Mouse (Mus musculus): ENCODE data around the gene Tgfbr1. TPM values are rescaled to one million over a fixed set of nuclear protein-coding genes. Genes with fewer than 3 reads are reported as not detected.

The Tgfbr1 gene
- polyA plus RNA-seq, 1 experiment: 20.7 TPM

DNA sequence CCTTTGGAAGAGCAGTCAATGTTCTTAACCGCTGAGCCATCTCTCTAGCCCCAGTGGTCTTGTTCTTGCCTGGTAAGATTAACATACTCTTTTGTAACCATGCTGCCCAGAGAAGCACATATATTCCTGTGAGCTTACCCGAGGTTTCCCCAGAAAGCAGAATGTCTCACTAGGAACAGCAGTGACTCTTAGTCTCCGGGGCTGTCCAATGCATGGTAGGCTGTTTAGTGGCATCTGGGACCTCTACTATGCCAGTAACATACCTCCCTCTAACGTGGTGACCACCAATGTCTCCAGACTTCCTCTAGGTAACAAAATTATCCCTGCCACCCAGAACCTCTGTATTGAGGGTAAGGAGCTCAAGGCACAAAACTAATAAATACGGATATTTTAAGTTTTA is 78.1 kb downstream of the Tgfbr1 start:
- H3K27me3 ChIP-seq (ENCODE audit: control insufficient read depth, insufficient read depth, low read length, poor library complexity, severe bottlenecking): no peaks in the 10 kb centered on the region
- no peak overlapping the region for H3K4me3 ChIP-seq (ENCODE audit: low read depth, low read length)
- TF ChIP-seq EP300 (IDR thresholded peaks at IDR 0.05; ENCODE audit: insufficient read depth, low read depth, low read length) (no peak), CTCF (IDR thresholded peaks at IDR 0.05; ENCODE audit: low read depth, low read length) (no peak), POLR2A (IDR thresholded peaks at IDR 0.05; ENCODE audit: insufficient read depth, low read length) (no peak)

DNA sequence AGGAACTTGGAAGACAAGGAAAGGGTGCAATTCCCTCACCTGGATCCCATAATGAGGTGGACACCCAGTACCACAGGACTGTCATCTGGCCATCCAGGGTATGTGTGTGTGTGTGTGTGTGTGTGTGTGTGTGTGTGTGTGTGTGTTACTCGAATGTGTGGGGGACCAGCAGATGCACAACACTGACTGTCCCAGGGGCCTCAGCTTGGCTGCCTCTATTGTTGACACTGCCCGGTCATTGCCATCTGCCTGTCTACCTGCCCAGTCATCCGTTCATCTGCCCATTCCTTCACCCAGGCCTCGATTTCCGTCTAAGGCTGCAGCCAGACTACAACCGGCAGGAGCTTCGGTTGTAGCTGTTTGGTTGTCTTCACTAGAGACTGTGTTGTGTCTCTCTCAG is 79.7 kb downstream of the Tgfbr1 start:
- no peak for TF ChIP-seq CTCF (IDR thresholded peaks at IDR 0.05; ENCODE audit: low read depth, low read length)
- no peak for TF ChIP-seq POLR2A (IDR thresholded peaks at IDR 0.05; ENCODE audit: insufficient read depth, low read length)
- no peak for TF ChIP-seq EP300 (IDR thresholded peaks at IDR 0.05; ENCODE audit: insufficient read depth, low read depth, low read length)
- H3K27ac ChIP-seq (ENCODE audit: insufficient read depth, low read length): no peak overlapping the region
- no peaks in the 10 kb centered on the region for H3K36me3 ChIP-seq (ENCODE audit: control insufficient read depth, insufficient read depth, low read length, poor library complexity, severe bottlenecking)
- H3K4me1 ChIP-seq (ENCODE audit: control insufficient read depth, insufficient read depth, low read length): no peaks in the 10 kb centered on the region
- no peak overlapping the region for H3K4me3 ChIP-seq (ENCODE audit: low read depth, low read length)
- H3K9ac ChIP-seq (ENCODE audit: low read depth, poor library complexity, severe bottlenecking): no peak overlapping the region
- no peaks in the 10 kb centered on the region for H3K27me3 ChIP-seq (ENCODE audit: control insufficient read depth, insufficient read depth, low read length, poor library complexity, severe bottlenecking)
- no peaks in the 10 kb centered on the region for H3K9me3 ChIP-seq (replicated peaks; ENCODE audit: control insufficient read depth, insufficient read depth, low read length, poor library complexity, severe bottlenecking)

More for the DNA sequence above, 78.1 kb downstream of the Tgfbr1 start:
- no peaks in the 10 kb centered on the region for H3K9me3 ChIP-seq (replicated peaks; ENCODE audit: control insufficient read depth, insufficient read depth, low read length, poor library complexity, severe bottlenecking)
- no peaks in the 10 kb centered on the region for H3K36me3 ChIP-seq (ENCODE audit: control insufficient read depth, insufficient read depth, low read length, poor library complexity, severe bottlenecking)
- H3K9ac ChIP-seq (ENCODE audit: low read depth, poor library complexity, severe bottlenecking): no peak overlapping the region
- no peaks in the 10 kb centered on the region for H3K4me1 ChIP-seq (ENCODE audit: control insufficient read depth, insufficient read depth, low read length)
- no peak overlapping the region for H3K27ac ChIP-seq (ENCODE audit: insufficient read depth, low read length)

GRCm38 (mm10) chr4:47435131-47435530 is 82.1 kb downstream of the Tgfbr1 start:
- Histone ChIP-seq H3K27me3 (ENCODE audit: control insufficient read depth, insufficient read depth, low read length, poor library complexity, severe bottlenecking) (no peaks in the 10 kb centered on the region), H3K27ac (ENCODE audit: insufficient read depth, low read length) (no peak overlapping the region), H3K4me1 (ENCODE audit: control insufficient read depth, insufficient read depth, low read length) (no peaks in the 10 kb centered on the region), H3K9ac (ENCODE audit: low read depth, poor library complexity, severe bottlenecking) (no peak overlapping the region), H3K36me3 (ENCODE audit: control insufficient read depth, insufficient read depth, low read length, poor library complexity, severe bottlenecking) (no peaks in the 10 kb centered on the region), H3K4me3 (ENCODE audit: low read depth, low read length) (no peak overlapping the region), H3K9me3 (replicated peaks; ENCODE audit: control insufficient read depth, insufficient read depth, low read length, poor library complexity, severe bottlenecking) (no peaks in the 10 kb centered on the region)
- TF ChIP-seq CTCF (IDR thresholded peaks at IDR 0.05; ENCODE audit: low read depth, low read length): no peak

DNA sequence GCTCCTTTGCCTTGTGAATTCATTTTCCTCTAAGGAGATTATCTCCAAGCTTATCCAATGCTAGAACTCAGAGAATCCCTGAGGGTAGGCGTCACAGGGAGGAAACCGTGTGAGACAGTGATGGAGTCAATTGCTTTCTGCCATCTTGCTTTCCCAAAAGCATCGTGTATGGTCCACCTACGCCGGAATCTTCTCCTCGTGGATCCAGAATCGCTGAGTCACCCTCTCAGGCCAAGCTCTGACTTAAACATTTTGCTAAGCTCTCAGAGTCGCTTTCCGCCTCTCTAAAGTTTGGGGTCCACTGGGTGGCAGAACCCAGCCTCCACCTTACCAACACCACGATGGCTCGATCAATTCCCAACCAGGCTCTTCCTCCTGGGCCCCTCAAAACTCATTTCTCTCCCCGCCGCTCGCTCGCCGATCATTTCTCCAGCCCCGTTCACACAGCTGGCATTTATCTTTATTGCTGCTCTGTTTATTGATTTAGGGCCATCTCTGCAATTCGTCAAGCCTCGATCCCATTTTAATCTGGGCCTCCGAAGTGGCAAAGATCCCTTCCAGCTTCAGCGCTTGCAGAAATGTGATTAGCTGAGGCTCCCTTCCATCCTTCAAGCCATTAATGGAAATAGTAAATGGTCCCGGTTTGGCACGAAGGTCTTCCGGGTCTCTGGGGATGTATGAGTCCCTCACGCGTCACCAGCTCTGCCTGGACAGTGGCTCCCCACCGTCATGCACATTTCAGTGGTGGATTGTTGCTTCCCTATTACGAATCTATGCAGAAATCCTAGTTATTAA is 82.7 kb downstream of the Tgfbr1 start:
- Histone ChIP-seq H3K27me3 (ENCODE audit: control insufficient read depth, insufficient read depth, low read length, poor library complexity, severe bottlenecking) (no peaks in the 10 kb centered on the region), H3K4me1 (ENCODE audit: control insufficient read depth, insufficient read depth, low read length) (no peaks in the 10 kb centered on the region), H3K9ac (ENCODE audit: low read depth, poor library complexity, severe bottlenecking) (no peak overlapping the region), H3K4me3 (ENCODE audit: low read depth, low read length) (no peak overlapping the region), H3K9me3 (replicated peaks; ENCODE audit: control insufficient read depth, insufficient read depth, low read length, poor library complexity, severe bottlenecking) (no peaks in the 10 kb centered on the region), H3K27ac (ENCODE audit: insufficient read depth, low read length) (no peak overlapping the region), H3K36me3 (ENCODE audit: control insufficient read depth, insufficient read depth, low read length, poor library complexity, severe bottlenecking) (no peaks in the 10 kb centered on the region)
- TF ChIP-seq POLR2A (IDR thresholded peaks at IDR 0.05; ENCODE audit: insufficient read depth, low read length) (no peak), EP300 (IDR thresholded peaks at IDR 0.05; ENCODE audit: insufficient read depth, low read depth, low read length) (no peak), CTCF (IDR thresholded peaks at IDR 0.05; ENCODE audit: low read depth, low read length) (no peak)

GRCm38 (mm10) chr4:47437365-47438340 is 84.6 kb downstream of the Tgfbr1 start:
- H3K27ac ChIP-seq (ENCODE audit: insufficient read depth, low read length): no peak overlapping the region

More at GRCm38 (mm10) chr4:47437365-47438340, 84.6 kb downstream of the Tgfbr1 start:
- H3K4me1 ChIP-seq (ENCODE audit: control insufficient read depth, insufficient read depth, low read length): no peaks in the 10 kb centered on the region
- no peaks in the 10 kb centered on the region for H3K36me3 ChIP-seq (ENCODE audit: control insufficient read depth, insufficient read depth, low read length, poor library complexity, severe bottlenecking)
- no peaks in the 10 kb centered on the region for H3K9me3 ChIP-seq (replicated peaks; ENCODE audit: control insufficient read depth, insufficient read depth, low read length, poor library complexity, severe bottlenecking)
- TF ChIP-seq POLR2A (IDR thresholded peaks at IDR 0.05; ENCODE audit: insufficient read depth, low read length) (no peak), EP300 (IDR thresholded peaks at IDR 0.05; ENCODE audit: insufficient read depth, low read depth, low read length) (no peak), CTCF (IDR thresholded peaks at IDR 0.05; ENCODE audit: low read depth, low read length) (peak; percentile 86)
- no peak overlapping the region for H3K9ac ChIP-seq (ENCODE audit: low read depth, poor library complexity, severe bottlenecking)
- H3K27me3 ChIP-seq (ENCODE audit: control insufficient read depth, insufficient read depth, low read length, poor library complexity, severe bottlenecking): no peaks in the 10 kb centered on the region
- peak overlapping the region; percentile 51 for H3K4me3 ChIP-seq (ENCODE audit: low read depth, low read length)
